Mouse (Mus musculus) gastrocnemius, postnatal 10 days (tissue): ENCODE results near the gene Nudt21. TPM values are rescaled to one million over a fixed set of nuclear protein-coding genes. Genes with fewer than 3 reads are reported as not detected.

ENCODE experiments used
- DNase-seq: peaks from one replicate; pipeline ENCODE4 v3.0.0; 2021; ENCODE audit warnings: mixed read lengths
- long read RNA-seq, 2 experiments: library from polyadenylated mRNA; stranded (forward); transcript quantifications; one replicate each; pipeline ENCODE4 v2.0.0; 2021
- total RNA-seq, 2 experiments: library from RNA; stranded (reverse); gene quantifications; 2 replicates each; pipeline ENCODE4 v1.2.3; 2021

The Nudt21 gene
- total RNA-seq: 10 to 100 TPM; 25.9 to 28.3 TPM
- long read RNA-seq, experiment 1, full-length matches to known transcripts: 27 of 28 reads
- long read RNA-seq, experiment 1, partial matches to known transcripts: 1 of 28 reads
- long read RNA-seq, experiment 1, other reads (novel, unspliced or antisense): 0 of 28 reads
- long read RNA-seq, experiment 2, full-length matches to known transcripts: 20 of 20 reads
- long read RNA-seq, experiment 2, partial matches to known transcripts: 0 of 20 reads
- long read RNA-seq, experiment 2, other reads (novel, unspliced or antisense): 0 of 20 reads

- peak; percentile 85 for DNase-seq
Measured at GRCm38 (mm10) chr8:94036944-94037524, at the start of gene Nudt21, which contains the start of gene Ogfod1. Gene Nudt21, minus strand, starts transcription at chr8:94037031. Gene Ogfod1, plus strand, starts transcription at chr8:94037198.

- no peak for DNase-seq
Measured at GRCm38 (mm10) chr8:94076461-94077192, 39.8 kb upstream of the Nudt21 start.

GRCm38 (mm10) chr8:94068793-94069192 lies 32.0 kb upstream of the Nudt21 start:
- DNase-seq: no peak

DNA sequence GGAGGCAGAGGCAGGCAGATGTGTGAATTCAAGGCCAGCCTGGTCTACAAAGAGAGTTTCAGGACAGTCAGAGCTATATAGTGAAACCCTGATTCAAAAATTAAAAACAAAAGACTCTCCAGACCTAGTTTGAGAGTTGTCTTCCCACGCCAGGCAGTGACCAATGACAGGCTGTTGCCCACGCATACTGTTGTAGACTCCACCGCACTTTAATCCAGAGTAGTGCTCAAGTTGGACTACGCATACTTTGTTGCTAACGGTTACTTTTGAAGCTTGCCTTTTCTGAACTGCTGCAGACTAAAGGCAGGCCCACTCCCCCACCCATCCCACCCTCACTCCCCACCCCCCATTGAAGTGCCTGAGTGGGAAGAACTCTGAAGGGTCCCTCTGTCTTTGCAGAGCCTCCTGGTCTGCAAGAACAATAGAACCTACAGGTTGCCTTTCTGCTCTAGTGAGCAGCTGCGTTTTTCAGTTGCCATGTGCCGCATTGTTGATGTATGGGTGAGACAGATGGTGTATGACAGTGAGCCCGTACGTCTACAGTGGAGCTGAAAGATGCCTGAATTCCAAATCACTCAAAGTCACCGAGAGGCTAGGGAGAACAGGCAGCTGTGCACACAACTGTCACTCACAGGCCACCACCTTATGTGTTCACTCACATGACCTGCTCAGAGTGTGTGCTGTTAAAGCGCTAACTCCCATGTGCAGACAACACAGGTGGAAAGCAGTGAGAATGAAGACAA lies 29.5 kb upstream of the Nudt21 start:
- no peak for DNase-seq

DNA sequence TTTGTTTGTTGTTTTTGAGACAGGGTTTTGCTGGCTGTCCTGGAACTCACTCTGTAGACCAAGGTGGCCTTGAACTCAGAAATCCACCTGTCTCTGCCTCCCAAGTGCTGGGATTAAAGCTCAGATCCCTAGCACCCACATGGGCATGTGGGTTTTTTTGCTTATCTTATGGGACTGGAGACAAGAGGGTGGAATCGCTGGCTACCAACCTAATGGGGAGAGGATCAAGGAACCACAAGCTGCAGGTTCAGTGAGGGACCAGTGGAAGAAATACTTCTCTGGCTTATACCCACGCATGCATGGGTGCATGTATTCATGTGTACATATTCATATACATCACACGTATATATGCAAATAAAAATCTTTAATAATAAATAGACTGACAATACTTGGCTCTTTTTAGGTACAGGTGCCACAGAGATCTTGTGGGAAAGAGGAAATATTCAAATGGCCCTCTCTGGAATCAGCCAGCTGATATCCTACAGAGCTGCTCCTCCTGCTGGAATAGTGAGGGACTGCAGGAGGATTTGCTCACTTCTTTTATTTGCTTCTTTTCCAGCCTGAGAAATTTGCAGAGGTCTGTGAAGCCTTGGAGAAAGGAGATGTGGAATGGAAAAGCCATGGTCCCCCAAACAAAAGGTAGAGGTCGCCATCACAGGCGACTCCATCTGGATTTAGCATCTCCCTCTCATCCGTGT lies 20.5 kb upstream of the Nudt21 start:
- DNase-seq: peak; percentile 67

- no peak for DNase-seq
Measured at GRCm38 (mm10) chr8:94052696-94053095, 15.9 kb upstream of the Nudt21 start.

GRCm38 (mm10) chr8:94047845-94048244 lies 11.0 kb upstream of the Nudt21 start:
- no peak for DNase-seq

GRCm38 (mm10) chr8:94037806-94038205 lies 975 bp upstream of the Nudt21 start:
- no peak for DNase-seq

DNA sequence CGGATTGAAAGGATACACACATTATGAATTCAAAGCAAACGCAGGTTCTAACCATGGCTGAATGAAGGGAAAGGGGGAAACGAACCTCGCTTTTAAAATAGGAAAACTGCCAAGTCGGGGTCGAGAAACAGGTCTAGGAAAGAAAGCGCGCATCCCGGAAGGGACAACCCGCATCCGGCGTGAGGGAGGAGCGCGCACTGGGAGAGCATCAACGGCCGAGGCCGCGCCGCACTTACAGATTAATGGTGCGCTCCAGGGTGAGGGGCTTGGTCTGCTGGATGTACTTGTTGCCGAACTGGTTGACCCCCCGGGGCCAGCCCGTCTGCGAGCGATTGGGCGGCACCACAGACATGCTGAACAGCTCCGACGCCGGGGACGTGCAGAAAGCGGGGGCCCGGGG lies 290 bp downstream of the Nudt21 start:
- peak; percentile 56 for DNase-seq

DNA sequence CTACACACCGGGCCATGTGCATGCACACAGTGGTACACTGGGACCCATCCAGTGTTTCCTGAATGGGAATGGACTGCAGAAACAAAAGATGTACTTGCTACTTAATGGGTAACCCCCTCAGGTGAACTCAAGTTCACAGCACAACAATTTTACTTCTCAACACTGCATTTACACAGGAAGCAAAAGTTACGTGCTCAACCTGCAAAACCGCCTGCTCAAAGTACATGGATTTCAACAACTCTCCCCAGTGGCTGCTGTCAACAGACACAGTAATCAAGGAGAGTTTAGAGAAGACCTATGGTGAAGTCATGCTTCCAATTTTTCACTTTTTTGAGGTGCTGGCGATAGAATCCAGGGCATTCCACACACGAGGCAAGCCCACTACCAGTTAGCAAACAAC lies 1.6 kb downstream of the Nudt21 start:
- no peak for DNase-seq

DNA sequence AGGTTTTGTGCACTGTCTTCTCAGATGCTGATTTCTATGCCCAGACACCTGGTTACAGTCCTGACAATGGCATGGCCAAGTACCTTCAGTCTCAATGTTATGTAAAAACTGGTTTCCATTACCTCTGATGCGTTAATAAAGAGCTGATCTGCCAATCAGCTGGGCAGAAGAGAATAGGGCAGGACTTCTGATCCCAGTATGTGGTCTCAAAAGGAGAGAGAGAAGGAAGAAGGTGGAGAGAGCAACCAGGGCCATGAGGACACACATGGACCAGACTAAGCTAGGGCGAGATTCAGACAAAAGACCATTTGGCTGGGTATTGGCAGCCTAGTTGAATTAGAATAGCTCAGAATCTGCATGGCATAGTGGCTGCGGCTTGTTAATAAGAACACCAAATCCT lies 3.2 kb downstream of the Nudt21 start:
- no peak for DNase-seq

GRCm38 (mm10) chr8:94029701-94030100 lies 7.1 kb downstream of the Nudt21 start:
- DNase-seq: no peak

DNA sequence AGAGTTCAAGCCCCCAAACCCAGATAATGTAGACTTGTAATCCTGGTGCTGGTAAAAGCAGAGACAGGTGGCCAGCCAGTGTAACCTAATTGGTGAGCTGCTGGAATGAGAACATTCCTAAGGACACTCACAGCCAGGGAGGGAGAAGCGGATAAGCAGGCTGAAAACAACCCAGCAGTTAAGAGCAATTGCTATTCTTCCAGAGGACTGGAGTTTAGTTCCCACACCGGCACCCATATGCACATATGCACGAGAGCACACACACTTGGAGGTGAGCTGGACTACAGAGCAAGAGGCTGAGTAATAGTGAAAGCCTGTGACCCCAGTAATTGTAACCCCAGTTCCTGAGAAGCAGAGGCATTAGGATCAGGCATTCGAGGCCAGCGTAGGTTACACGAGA lies 12.9 kb downstream of the Nudt21 start:
- no peak for DNase-seq

DNA sequence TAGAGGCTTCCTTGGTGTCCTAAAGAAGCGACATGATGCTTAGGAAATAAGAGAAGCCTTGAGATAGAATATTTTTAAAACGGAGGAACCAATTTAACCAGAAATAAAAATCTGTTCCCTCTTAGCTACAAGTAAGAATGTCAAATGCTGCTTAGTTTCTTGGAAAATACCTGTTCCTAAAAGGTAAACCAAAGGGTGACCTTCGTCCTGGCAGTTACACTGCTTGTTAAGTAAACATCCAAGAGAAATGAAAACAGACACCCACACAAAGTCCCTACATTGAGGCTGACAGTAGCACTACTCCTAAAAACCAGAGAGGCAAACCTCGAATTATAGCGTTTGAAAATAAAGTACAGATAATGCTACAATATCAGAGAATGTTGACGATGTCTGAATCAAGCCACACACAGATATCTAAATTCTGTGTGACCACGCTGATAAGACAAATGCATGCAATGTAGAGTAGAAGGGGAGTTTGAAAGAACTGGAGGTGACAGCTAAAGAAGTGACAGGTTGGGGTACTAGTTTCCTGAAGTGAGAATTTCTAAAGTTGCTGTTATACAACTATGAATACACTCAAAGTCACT lies 23.7 kb downstream of the Nudt21 start:
- DNase-seq: no peak

DNA sequence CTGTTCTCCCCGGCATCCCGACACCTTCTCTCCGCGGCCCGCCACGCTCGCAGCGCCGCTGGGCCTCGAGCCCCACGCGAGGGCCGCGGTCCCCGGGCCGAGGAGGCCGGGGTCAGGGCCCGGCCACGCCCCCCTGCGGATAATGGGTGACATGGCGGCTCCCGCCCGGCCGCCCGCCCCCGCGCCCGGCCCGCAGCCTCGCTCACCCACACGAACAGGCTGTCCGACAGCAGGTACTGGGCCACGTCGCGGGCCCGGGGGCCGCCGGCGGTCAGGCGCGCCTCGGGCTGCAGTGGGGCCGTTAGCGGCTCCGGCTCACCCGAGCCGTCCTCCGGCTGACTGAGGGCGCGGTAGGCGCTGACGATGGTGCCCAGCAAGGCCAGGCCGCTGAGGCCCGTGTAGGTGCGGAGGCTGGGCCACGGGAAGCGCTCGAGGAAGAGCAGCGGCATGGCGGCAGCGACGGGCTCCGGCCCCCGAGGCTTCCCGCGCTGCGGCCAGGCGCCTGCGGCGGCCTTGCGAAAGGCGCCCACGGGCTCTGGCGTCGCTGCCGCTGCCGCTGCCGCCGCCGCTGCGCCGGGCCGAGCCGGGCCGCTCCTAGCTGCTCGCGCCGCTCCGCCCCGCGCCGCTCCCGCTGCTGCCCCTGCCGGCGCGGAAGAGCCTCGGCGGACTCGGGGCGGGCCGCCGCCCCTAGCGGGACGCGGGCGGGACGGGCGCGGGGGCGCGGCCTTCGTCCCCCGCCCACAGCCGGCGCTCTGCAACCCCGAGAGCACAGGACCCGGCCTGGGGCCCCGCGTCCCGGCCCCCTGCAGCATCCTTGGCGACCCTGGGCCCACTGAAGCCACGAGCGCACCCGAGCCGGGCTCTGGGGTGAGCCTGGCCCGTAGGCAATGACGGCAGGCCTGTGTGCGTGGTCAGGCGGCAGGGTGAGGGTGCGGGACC lies 24.5 kb downstream of the Nudt21 start, which contains the start of gene Amfr:
Gene Amfr, minus strand, starts transcription at position 830 of the 939 bp plus-strand sequence.
- DNase-seq: peak; percentile 77

GRCm38 (mm10) chr8:94011076-94012012 lies 25.5 kb downstream of the Nudt21 start:
- DNase-seq: no peak

DNA sequence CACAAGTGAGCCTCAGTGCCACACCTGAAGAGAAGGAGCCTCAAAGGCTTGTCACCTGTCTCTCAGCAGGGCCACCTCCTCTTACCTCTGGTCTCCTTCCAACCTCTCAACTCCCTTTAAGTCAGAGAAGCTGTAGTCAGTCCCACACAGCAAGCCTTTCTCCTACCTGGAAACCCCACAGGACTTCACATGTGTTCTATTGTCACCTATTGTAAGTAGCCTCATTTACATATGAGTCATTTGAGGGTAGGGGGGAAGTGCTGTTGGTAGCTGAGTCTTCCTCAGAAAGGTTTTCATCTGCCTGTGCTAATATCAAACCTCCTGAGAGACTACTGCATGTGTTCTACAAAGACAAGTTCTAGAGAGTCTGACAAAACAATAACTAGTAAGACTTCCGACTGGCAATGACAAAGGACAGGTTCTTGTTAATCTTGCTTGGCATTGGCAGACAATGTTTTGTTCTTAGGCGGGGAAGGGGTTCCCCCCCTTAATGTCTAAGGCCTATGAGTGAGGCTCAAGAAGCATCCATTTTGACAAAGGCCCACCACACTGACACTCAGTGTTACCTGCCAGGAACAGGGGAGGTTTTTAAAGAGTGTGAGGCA lies 26.6 kb downstream of the Nudt21 start:
- no peak for DNase-seq

- DNase-seq: no peak
Measured at GRCm38 (mm10) chr8:94009243-94009845, 27.5 kb downstream of the Nudt21 start.
